Mouse (Mus musculus) heart, adult 2 months (tissue): ENCODE data around the gene Samhd1. TPM values are rescaled to one million over a fixed set of nuclear protein-coding genes. Genes with fewer than 3 reads are reported as not detected.

Source experiments
- DNase-seq, 2 experiments: peaks; one replicate each; pipeline ENCODE4 v3.0.0; 2021
- H3K27ac ChIP-seq: fragments of 200-600 bp; 2 replicates; pipeline ENCODE4 v1.8.1; 2022
- H3K27me3 ChIP-seq: fragments of 200-500 bp; 2 replicates; pipeline ENCODE4 v1.6.1; 2012; ENCODE audit warnings: mild to moderate bottlenecking, low read length, inconsistent platforms, mixed read lengths; ENCODE audit not compliant: control insufficient read depth, insufficient read depth
- H3K36me3 ChIP-seq: fragments of 200-500 bp; 2 replicates; pipeline ENCODE4 v1.6.1; 2012; ENCODE audit warnings: low read length, inconsistent platforms; ENCODE audit not compliant: control insufficient read depth, insufficient read depth
- H3K4me1 ChIP-seq: fragments of 200-500 bp; 2 replicates; pipeline ENCODE4 v1.6.1; 2011; ENCODE audit warnings: low read length; ENCODE audit not compliant: control insufficient read depth, insufficient read depth
- H3K4me3 ChIP-seq: fragments of 200-600 bp; 2 replicates; pipeline ENCODE4 v1.8.1; 2022
- H3K79me2 ChIP-seq: fragments of 200-500 bp; replicated peaks from 2 replicates; pipeline ENCODE4 v1.6.1; 2012; ENCODE audit warnings: mild to moderate bottlenecking, inconsistent platforms, low read length, moderate library complexity, mixed read lengths; ENCODE audit not compliant: control insufficient read depth, insufficient read depth
- H3K9ac ChIP-seq: fragments of 200-500 bp; 2 replicates; pipeline ENCODE4 v1.6.1; 2012; ENCODE audit warnings: low read depth, mild to moderate bottlenecking, control low read depth, inconsistent platforms, low read length, mixed read lengths
- CTCF ChIP-seq: fragments of 200-600 bp; IDR thresholded peaks from 2 replicates; pipeline ENCODE4 v1.8.1; 2022; ENCODE audit warnings: antibody characterized with exemption, mild to moderate bottlenecking, moderate library complexity
- EP300 ChIP-seq: fragments of 200-500 bp; IDR thresholded peaks from 2 replicates; pipeline ENCODE4 v1.6.1; 2011; ENCODE audit warnings: low read depth, low read length, control low read depth; ENCODE audit not compliant: insufficient read depth
- POLR2A ChIP-seq: fragments of 200-500 bp; IDR thresholded peaks from 2 replicates; pipeline ENCODE4 v1.6.1; 2011; ENCODE audit warnings: mild to moderate bottlenecking, low read depth, low read length, control low read depth; ENCODE audit not compliant: insufficient read depth
- WGBS: fragments of 180-500 bp; shearing (Covaris S2); methylation state at CpG from one replicate; pipeline ENCODE4 v1.1.7; 2018; 5-methylcytosine and 5-hydroxymethylcytosine counted together
- intact Hi-C: fragments of 180-260 bp; cut with DNase I; formaldehyde crosslinking; loops from one replicate; pipeline ENCODE4 v1.15.1; 2025
- polyA plus RNA-seq: library from polyadenylated mRNA; depleted of rRNA; stranded (reverse); fragments of >200 nt; gene quantifications from 2 replicates; pipeline ENCODE4 v1.2.3, GENCODE M21; 2012
- total RNA-seq, 2 experiments: library from RNA; stranded (reverse); gene quantifications; 2 replicates each; pipeline ENCODE4 v1.2.3; 2021

The Samhd1 gene
- total and polyA plus RNA-seq, 3 experiments = 19.8 to 23.8 (median 22.7) TPM

GRCm38 (mm10) chr2:157078793-157079700 is 56.0 kb downstream of the Samhd1 start, which contains the start of gene Soga1:
Gene Soga1 (minus strand): TSS chr2:157079254.
- under 1% methylated on average over 132 of the region's 136 CpGs for WGBS
- H3K27me3 ChIP-seq = no peaks in the 10 kb centered on the region
- 0 out of 2 replicates have a peak, but pooled peaks cover 2% of the 10 kb centered on the region for H3K79me2 ChIP-seq
- H3K36me3 ChIP-seq = peaks cover 3% of the 10 kb centered on the region; the same call in 1 of the 2 replicates
- peak within 1 kb of the TSS; percentile 89 for H3K4me3 ChIP-seq
- intact Hi-C loops = loop anchor here (1.0 to 5.0 kb wide), 4 partner anchors 24 to 357 kb away; no protein-coding TSS in a partner anchor
- peak within 1 kb of the TSS; percentile 87 for H3K9ac ChIP-seq
- DNase-seq = peak; percentile 95 to 96
- peaks cover 22% of the 10 kb centered on the region for H3K4me1 ChIP-seq
- peak within 1 kb of the TSS; percentile 91 for H3K27ac ChIP-seq
- TF ChIP-seq POLR2A (no peak), CTCF (peak; percentile 76)

GRCm38 (mm10) chr2:157078059-157078792 is 56.8 kb downstream of the Samhd1 start:
- intact Hi-C loops = loop anchor here (2.0 to 5.0 kb wide), 3 partner anchors 23 to 356 kb away; no protein-coding TSS in a partner anchor
- peak overlapping the region; percentile 87 for H3K9ac ChIP-seq

GRCm38 (mm10) chr2:157077641-157078058 is 57.4 kb downstream of the Samhd1 start:
- H3K9ac ChIP-seq = peak overlapping the region; percentile 87
- peaks cover 31% of the 10 kb centered on the region for H3K4me1 ChIP-seq
- peaks cover 3% of the 10 kb centered on the region; the same call in 1 of the 2 replicates for H3K36me3 ChIP-seq
- H3K27me3 ChIP-seq = no peaks in the 10 kb centered on the region
- peak; percentile 87; the same call in 1 of the 2 replicates for TF ChIP-seq EP300
- TF ChIP-seq POLR2A = peak; percentile 60
- TF ChIP-seq CTCF = no peak
- intact Hi-C loops = loop anchor here (2.0 to 5.0 kb wide), 3 partner anchors 23 to 355 kb away; no protein-coding TSS in a partner anchor
- H3K4me3 ChIP-seq = peak overlapping the region; percentile 89
- H3K79me2 ChIP-seq = 0 out of 2 replicates have a peak, but pooled peaks cover 2% of the 10 kb centered on the region
- peak overlapping the region; percentile 91 for H3K27ac ChIP-seq
- 1% methylated on average over 15 of the region's 15 CpGs for WGBS
- DNase-seq = peak; percentile 91 to 94

More at GRCm38 (mm10) chr2:157078059-157078792, 56.8 kb downstream of the Samhd1 start:
- whole genome bisulfite sequencing = under 1% methylated on average over 77 of the region's 79 CpGs
- Histone ChIP-seq H3K27me3 (no peaks in the 10 kb centered on the region), H3K36me3 (peaks cover 3% of the 10 kb centered on the region; the same call in 1 of the 2 replicates), H3K4me3 (peak overlapping the region; percentile 89), H3K79me2 (0 out of 2 replicates have a peak, but pooled peaks cover 2% of the 10 kb centered on the region), H3K4me1 (peaks cover 27% of the 10 kb centered on the region), H3K27ac (peak overlapping the region; percentile 91)
- no peak for DNase-seq
- TF ChIP-seq CTCF = no peak
- no peak for TF ChIP-seq POLR2A
- no peak for TF ChIP-seq EP300

GRCm38 (mm10) chr2:157077160-157077559 is 57.9 kb downstream of the Samhd1 start:
- peak in 1 of 2 experiments; percentile 64 for DNase-seq
- intact Hi-C loops = loop anchor here (5.0 kb wide), 1 partner anchor 355 kb away; no protein-coding TSS in a partner anchor
- Histone ChIP-seq H3K27ac (peak overlapping the region; percentile 91), H3K9ac (peak overlapping the region; percentile 47), H3K79me2 (peaks cover 2% of the 10 kb centered on the region; the same call in 1 of the 2 replicates), H3K4me1 (peaks cover 36% of the 10 kb centered on the region), H3K36me3 (peaks cover 3% of the 10 kb centered on the region; the same call in 1 of the 2 replicates), H3K4me3 (peak overlapping the region; percentile 89), H3K27me3 (no peaks in the 10 kb centered on the region)
- no peak for TF ChIP-seq EP300
- TF ChIP-seq CTCF = no peak
- no peak for TF ChIP-seq POLR2A
- WGBS = 3% methylated on average over 5 of the region's 5 CpGs

- H3K27me3 ChIP-seq = no peaks in the 10 kb centered on the region
- intact Hi-C loops = loop anchor here (5.0 kb wide), 1 partner anchor 354 kb away; no protein-coding TSS in a partner anchor
- no peak overlapping the region for H3K9ac ChIP-seq
- peak in 1 of 2 experiments; percentile 20 for DNase-seq
- H3K79me2 ChIP-seq = peaks cover 2% of the 10 kb centered on the region; the same call in 1 of the 2 replicates
- WGBS = 51% methylated on average over 7 of the region's 7 CpGs
- TF ChIP-seq EP300 = no peak
- no peak for TF ChIP-seq CTCF
- no peak for TF ChIP-seq POLR2A
- H3K4me3 ChIP-seq = 0 out of 2 replicates have a peak overlapping the region, but pooled peaks have one; percentile 8
- peaks cover 3% of the 10 kb centered on the region; the same call in 1 of the 2 replicates for H3K36me3 ChIP-seq
- H3K4me1 ChIP-seq = peaks cover 41% of the 10 kb centered on the region
- H3K27ac ChIP-seq = peak overlapping the region; percentile 91
These were observed 58.5 kb downstream of the Samhd1 start for GRCm38 (mm10) chr2:157076585-157076984.
